Mouse (Mus musculus): ENCODE results near the gene Sox15.

DNA sequence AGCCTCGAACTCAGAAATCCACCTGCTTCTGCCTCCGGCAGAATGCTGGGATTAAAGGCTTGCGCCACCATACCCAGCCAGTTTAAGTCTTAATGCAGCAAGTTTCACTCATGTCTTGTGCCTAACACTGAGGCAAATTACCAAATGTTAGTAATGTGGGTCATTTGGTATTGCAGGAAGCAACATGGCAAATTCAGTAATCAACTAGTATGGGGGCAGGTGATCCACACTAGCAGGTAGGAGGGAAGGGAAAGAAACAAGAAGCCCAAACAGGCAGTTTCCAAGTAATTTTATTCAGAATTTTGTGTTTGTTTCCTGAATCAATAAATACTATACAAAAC lies 11.5 kb downstream of the Sox15 start:
- no peak for TF ChIP-seq TAL1 (IDR thresholded peaks at IDR 0.05; ENCODE audit: low read length)
- no peak for TF ChIP-seq GATA1 (IDR thresholded peaks at IDR 0.05; ENCODE audit: low read length)
